Mouse (Mus musculus) spleen, adult 2 months (tissue): Measurements from ENCODE around the gene Ptprcap. TPM values are rescaled to one million over a fixed set of nuclear protein-coding genes. Genes with fewer than 3 reads are reported as not detected.

Experiments
- DNase-seq, 2 experiments: peaks; one replicate each; pipeline versions ENCODE4 v3.0.0 to v3.0.0-alpha.2; 2012 to 2021; ENCODE audit warnings: low spot score in 2 of 2, low read depth in 1 of 2
- H3K27ac ChIP-seq: fragments of 200-500 bp; 2 replicates; pipeline ENCODE4 v1.5.1; 2012; ENCODE audit warnings: low read length, inconsistent platforms; ENCODE audit not compliant: insufficient read depth
- H3K27me3 ChIP-seq: fragments of 200-500 bp; 2 replicates; pipeline ENCODE4 v1.6.1; 2012; ENCODE audit warnings: mild to moderate bottlenecking, moderate library complexity, low read length, inconsistent platforms; ENCODE audit not compliant: control insufficient read depth, insufficient read depth
- H3K36me3 ChIP-seq: fragments of 200-500 bp; 2 replicates; pipeline ENCODE4 v1.6.1; 2012; ENCODE audit warnings: mild to moderate bottlenecking, low read length, inconsistent platforms; ENCODE audit not compliant: control insufficient read depth, insufficient read depth
- H3K4me1 ChIP-seq: fragments of 200-500 bp; 2 replicates; pipeline ENCODE4 v1.6.1; 2011; ENCODE audit warnings: inconsistent platforms; ENCODE audit not compliant: control insufficient read depth, insufficient read depth, insufficient read length
- H3K4me3 ChIP-seq: fragments of 200-500 bp; 2 replicates; pipeline ENCODE4 v1.5.1; 2011; ENCODE audit warnings: mild to moderate bottlenecking, inconsistent platforms; ENCODE audit not compliant: insufficient read depth, insufficient read length; ENCODE audit errors: extremely low read depth
- CTCF ChIP-seq: fragments of 200-500 bp; IDR thresholded peaks from 2 replicates; pipeline ENCODE4 v1.5.1; 2011; ENCODE audit warnings: mild to moderate bottlenecking, inconsistent platforms; ENCODE audit not compliant: insufficient read depth, insufficient read length, insufficient replicate concordance; ENCODE audit errors: extremely low read depth
- POLR2A ChIP-seq: fragments of 200-500 bp; IDR thresholded peaks from 2 replicates; pipeline ENCODE4 v1.6.1; 2011; ENCODE audit warnings: low read depth, low read length, inconsistent platforms
- WGBS: fragments of 180-500 bp; shearing (Covaris S2); methylation state at CpG from one replicate; pipeline ENCODE4 v1.1.7; 2018; 5-methylcytosine and 5-hydroxymethylcytosine counted together
- polyA plus RNA-seq: library from polyadenylated mRNA; depleted of rRNA; stranded (reverse); fragments of >200 nt; gene quantifications from 2 replicates; pipeline ENCODE4 v1.2.3, GENCODE M21; 2012

Ptprcap gene
- polyA plus RNA-seq, 1 experiment = 631 TPM

DNA sequence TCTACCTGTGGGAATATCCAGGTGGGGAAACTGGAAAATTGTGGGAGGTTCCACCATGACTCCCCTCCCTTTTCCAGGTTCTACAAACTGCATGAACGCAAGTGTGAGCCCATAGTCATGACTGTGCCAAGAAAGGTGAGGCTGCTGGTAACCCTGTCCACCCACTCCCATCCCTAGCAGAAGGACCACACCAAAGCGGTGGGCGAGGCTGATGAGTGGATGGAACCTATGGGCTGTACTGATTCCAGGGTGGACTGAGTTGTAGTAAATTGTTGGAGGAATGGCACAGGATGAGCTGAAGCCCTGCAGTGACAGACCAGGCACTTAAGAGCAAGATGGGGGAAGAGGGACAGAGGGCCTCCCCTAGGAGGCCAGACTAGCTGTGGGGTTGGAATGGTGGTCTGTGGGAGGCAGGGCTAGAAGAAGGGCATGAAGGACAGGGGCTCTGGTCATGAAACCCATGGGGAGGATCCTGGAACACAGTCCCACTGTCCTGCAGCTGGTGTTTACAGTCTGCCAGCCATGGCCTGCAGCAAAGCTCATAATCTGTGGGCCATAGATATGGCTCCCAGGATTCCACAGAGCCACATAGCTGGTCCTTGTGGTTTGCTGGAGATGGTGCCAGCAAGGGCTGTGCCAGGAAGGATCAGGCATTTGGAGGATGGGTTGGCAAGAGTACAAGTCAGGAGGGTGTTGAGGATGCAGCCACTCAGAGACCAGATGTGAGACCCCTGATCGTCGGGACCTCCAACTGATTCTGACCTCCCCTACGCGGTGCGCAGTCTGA, 766 bp upstream of the Ptprcap start:
- H3K36me3 ChIP-seq = peaks cover 42% of the 10 kb centered on the region
- H3K4me1 ChIP-seq = peaks cover 29% of the 10 kb centered on the region
- no peak for DNase-seq
- H3K4me3 ChIP-seq = no peak overlapping the region
- WGBS = 94% methylated on average over 8 of the region's 8 CpGs
- H3K27me3 ChIP-seq = no peaks in the 10 kb centered on the region
- no peak overlapping the region for H3K27ac ChIP-seq
- TF ChIP-seq POLR2A (no peak), CTCF (no peak)

DNA sequence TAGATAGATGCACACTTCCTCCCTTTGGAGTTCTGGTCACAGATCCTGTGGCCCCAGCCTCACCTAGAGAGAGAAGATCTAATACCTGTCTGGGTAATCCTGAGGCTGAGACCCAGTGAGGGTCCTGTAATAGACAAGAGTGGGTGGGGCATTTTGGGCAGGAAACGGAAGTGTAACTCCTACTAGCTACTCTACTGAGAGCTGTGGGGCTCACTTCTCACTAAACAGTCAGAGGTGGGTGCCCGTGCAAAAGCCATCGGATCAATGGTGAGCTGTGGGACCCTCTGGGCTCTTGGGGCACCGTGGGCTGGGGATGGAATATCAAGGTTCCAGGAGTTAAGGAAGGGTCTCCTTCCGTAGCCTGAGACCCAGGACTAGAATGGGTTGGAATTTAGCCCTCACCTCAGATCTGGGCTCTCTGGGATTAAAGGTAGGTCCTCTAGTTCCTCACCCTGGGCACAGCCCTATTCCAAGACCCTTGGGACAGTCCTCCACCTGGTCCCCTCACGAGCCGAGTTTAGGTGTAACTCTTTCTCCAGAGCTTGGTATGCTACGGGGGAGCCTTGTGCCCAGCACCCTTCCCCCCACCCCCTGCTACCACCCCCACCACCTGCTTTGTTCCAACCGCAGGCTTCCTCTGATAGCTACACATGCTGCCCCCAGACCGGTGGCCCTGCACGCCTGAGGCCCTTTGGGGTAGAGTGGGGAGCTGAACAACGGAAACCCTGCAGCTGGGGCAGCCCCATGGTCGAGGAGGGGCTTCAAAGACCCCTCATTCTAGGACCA, 1.2 kb downstream of the Ptprcap start:
- Histone ChIP-seq H3K27me3 (no peaks in the 10 kb centered on the region), H3K4me3 (peak overlapping the region; percentile 80), H3K4me1 (peaks cover 22% of the 10 kb centered on the region; the same call in 1 of the 2 replicates), H3K27ac (peak overlapping the region; percentile 97), H3K36me3 (peaks cover 45% of the 10 kb centered on the region)
- 9% methylated on average over 13 of the region's 13 CpGs for WGBS
- DNase-seq = peak in 1 of 2 experiments; percentile 84
- TF ChIP-seq CTCF (no peak), POLR2A (peak; percentile 97)

DNA sequence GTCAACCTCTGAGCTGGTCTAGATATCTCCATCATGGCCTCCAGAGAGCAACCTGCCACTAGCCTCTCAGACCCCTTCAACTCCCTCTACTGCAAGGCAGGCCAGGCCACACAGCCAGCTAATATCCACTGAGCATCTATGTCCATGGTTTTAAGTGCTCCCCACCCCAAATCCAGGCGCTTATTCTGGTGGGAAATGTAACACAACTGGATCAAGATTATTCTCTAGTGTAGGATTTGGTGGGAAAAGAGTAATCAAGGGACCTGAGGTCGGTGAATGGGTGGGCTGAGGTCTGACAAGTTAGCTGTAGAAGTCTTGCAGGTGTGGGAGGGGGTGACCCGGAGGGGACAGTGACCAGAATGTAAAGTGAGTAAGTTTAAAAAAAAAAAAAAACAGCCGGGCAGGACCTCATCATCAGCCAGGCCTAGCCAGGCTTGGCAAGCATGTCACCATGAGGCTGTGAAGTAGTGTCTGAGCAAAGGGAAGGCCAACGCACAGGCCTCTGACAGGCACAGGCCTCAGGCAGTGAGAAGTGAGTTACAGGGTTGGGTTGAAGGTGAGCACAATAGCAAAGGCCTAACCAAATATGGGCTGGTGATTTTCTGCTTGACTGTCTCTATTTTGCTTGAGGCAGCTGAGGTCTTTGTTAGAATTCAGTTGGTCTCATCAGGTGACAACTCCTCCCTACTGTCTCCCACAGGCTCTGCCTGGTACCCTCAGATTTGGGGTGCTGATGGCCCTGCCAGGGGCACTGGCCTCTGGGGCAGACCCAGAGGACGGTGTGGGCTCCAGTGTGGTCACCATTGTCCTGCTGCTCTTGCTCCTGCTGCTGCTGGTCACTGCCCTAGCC, 2.0 kb downstream of the Ptprcap start:
- Histone ChIP-seq H3K27me3 (no peaks in the 10 kb centered on the region), H3K4me1 (peaks cover 16% of the 10 kb centered on the region; the same call in 1 of the 2 replicates), H3K27ac (peak overlapping the region; percentile 96), H3K36me3 (peaks cover 42% of the 10 kb centered on the region), H3K4me3 (peak overlapping the region; percentile 80)
- no peak for TF ChIP-seq CTCF
- peak; percentile 82 for TF ChIP-seq POLR2A
- DNase-seq = peak in 1 of 2 experiments; percentile 63
- WGBS = 17% methylated on average over 6 of the region's 6 CpGs

DNA sequence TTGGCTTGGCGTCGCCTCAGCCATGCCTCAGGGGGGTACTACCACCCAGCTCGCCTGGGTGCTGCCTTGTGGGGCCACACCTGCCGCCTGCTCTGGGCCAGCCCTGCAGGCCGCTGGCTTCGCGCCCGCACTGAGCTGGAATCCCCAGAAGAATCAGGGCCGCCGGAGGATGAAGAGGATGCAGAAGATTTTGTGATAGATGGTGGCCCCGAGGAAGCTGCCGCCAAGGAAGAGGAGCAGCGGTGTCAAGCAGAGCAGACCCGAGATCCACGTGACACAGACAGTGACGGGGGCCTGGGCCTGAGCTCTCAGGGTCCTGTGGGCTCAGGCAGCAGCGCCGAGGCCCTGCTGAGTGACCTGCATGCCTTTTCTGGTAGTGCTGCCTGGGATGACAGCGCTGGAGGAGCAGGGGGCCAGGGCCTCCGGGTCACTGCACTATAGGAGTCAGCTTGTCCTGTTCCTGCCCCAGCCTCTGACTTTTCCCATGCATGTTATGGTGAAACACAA, 2.7 kb downstream of the Ptprcap start:
- Histone ChIP-seq H3K4me1 (peaks cover 13% of the 10 kb centered on the region; the same call in 1 of the 2 replicates), H3K27ac (peak overlapping the region; percentile 96), H3K27me3 (no peaks in the 10 kb centered on the region), H3K4me3 (peak overlapping the region; percentile 80), H3K36me3 (peaks cover 39% of the 10 kb centered on the region)
- 20% methylated on average over 20 of the region's 20 CpGs for WGBS
- TF ChIP-seq CTCF (no peak), POLR2A (no peak)
- DNase-seq = no peak

DNA sequence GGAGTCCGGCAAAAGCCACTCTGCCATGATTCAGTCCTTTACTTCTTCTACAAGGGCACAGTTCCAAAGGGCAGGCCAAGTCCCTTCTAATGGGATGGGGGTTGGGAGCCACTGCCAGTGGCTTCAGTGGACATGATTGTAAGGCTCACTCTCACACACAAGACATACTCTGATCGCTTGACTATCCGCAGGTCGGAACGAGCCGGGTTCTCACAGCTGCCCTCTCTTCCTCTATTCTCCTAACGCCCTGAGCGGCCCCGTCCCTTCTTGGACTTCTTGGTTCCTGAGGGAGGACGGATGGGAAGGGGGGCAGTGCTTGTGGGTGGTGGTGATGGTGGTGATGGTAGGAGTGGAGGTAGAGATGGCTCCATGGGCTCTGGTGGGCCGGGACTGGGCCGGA, 3.4 kb downstream of the Ptprcap start:
- TF ChIP-seq CTCF = no peak
- TF ChIP-seq POLR2A = no peak
- H3K27me3 ChIP-seq = no peaks in the 10 kb centered on the region
- DNase-seq = no peak
- 87% methylated on average over 12 of the region's 12 CpGs for WGBS
- H3K36me3 ChIP-seq = peaks cover 36% of the 10 kb centered on the region
- no peak overlapping the region; the same call in 1 of the 2 replicates for H3K27ac ChIP-seq
- peaks cover 13% of the 10 kb centered on the region; the same call in 1 of the 2 replicates for H3K4me1 ChIP-seq
- H3K4me3 ChIP-seq = no peak overlapping the region

DNA sequence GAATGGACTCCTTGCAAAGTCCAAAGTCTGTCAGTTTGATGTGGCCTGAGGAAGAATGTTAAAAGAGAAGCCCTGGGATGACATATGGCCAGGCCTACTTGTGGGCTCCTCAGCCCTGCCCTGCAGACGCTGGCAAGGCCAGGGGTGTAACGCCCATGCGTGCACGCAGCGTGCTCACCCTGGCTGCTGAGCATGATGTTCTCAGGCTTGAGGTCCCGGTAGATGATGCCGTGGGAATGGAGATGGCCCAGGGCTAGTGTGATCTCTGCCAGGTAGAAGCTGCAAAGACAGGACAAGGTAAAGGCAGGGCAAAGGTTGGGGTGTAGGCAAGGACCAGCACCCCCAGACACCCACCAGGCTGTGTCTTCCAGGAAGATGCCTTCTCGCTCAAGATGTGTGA, 5.6 kb downstream of the Ptprcap start:
- no peak overlapping the region for H3K27ac ChIP-seq
- no peaks in the 10 kb centered on the region for H3K27me3 ChIP-seq
- DNase-seq = no peak
- peaks cover 12% of the 10 kb centered on the region; the same call in 1 of the 2 replicates for H3K4me1 ChIP-seq
- WGBS = 94% methylated on average over 8 of the region's 8 CpGs
- TF ChIP-seq POLR2A = no peak
- no peak for TF ChIP-seq CTCF
- peaks cover 27% of the 10 kb centered on the region for H3K36me3 ChIP-seq
- H3K4me3 ChIP-seq = no peak overlapping the region
